Comparison of ENCODE assay signal across 24 mouse cellular contexts in genomic region chr1:172636266-172636665, GRCm38 (mm10). TPM values are rescaled to one million over a fixed set of nuclear protein-coding genes. Genes with fewer than 3 reads are reported as not detected.
"Had no signal": no experiment of that assay in that cellular context is flagged by ENCODE, and none has a peak within 500 bp of the region (broad histone marks: within the 10 kb centered on the region; RNA-seq: fewer than 3 reads in every experiment).

No protein-coding gene starts in this region.

- DNase-seq: liver, postnatal 0 days; lung, adult 2 months; lung, postnatal 14 days; lung, postnatal 36 days; right cerebral cortex, postnatal 14 days; thymus, adult 2 months; thymus, postnatal 25 days; thymus, postnatal 4 days had no signal

- H3K4me3 ChIP-seq: lung, embryonic 15.5 days; megakaryocyte, embryonic 14.5 days; midbrain, embryonic 12.5 days; midbrain, embryonic 15.5 days; neural tube, embryonic 12.5 days; stomach, embryonic 15.5 days had no signal

- H3K9me3 ChIP-seq: lung, embryonic 15.5 days; midbrain, embryonic 12.5 days; midbrain, embryonic 15.5 days; neural tube, embryonic 12.5 days; stomach, embryonic 15.5 days had no signal

- H3K36me3 ChIP-seq: lung, embryonic 15.5 days; midbrain, embryonic 12.5 days; midbrain, embryonic 15.5 days; neural tube, embryonic 12.5 days; stomach, embryonic 15.5 days had no signal

- H3K9ac ChIP-seq: liver, postnatal 0 days; lung, embryonic 15.5 days; midbrain, embryonic 12.5 days; midbrain, embryonic 15.5 days; neural tube, embryonic 12.5 days; stomach, embryonic 15.5 days had no signal

- H3K27me3 ChIP-seq: lung, embryonic 15.5 days; midbrain, embryonic 12.5 days; midbrain, embryonic 15.5 days; neural tube, embryonic 12.5 days; stomach, embryonic 15.5 days had no signal

- H3K4me2 ChIP-seq: lung, embryonic 15.5 days; midbrain, embryonic 12.5 days; midbrain, embryonic 15.5 days; neural tube, embryonic 12.5 days; stomach, embryonic 15.5 days had no signal

- ATAC-seq: liver, postnatal 0 days; lung, postnatal 0 days; midbrain, embryonic 15.5 days had no signal

- H3K27ac ChIP-seq: lung, embryonic 15.5 days; macrophage; midbrain, embryonic 12.5 days; midbrain, embryonic 15.5 days; neural tube, embryonic 12.5 days; stomach, embryonic 15.5 days; stomach, postnatal 0 days had no signal

- H3K4me1 ChIP-seq: midbrain, embryonic 12.5 days; stomach, embryonic 15.5 days had no signal

RNA-seq across cellular contexts. Expression of gene Dusp23, which starts 3.5 kb away (rescaled TPM):
- total RNA-seq: neutrophil, adult 5-6 weeks had no signal

RNA-seq across cellular contexts. Expression of gene Fcrl6, which starts 33.9 kb away (rescaled TPM):
- total RNA-seq: megakaryocyte progenitor cell, adult 5-6 weeks; monocyte, adult 5-6 weeks had no signal
- polyA plus RNA-seq: lung, adult 2 months; lung, embryonic 15.5 days; lung, postnatal 0 days; macrophage; stomach, embryonic 15.5 days; stomach, postnatal 0 days; testis, adult 2 months; thymus, adult 2 months; urinary bladder, adult 2 months had no signal

RNA-seq across cellular contexts. Expression of gene Slamf8, which starts 45.9 kb away (rescaled TPM):
- total RNA-seq: megakaryocyte progenitor cell, adult 5-6 weeks; midbrain, postnatal 0 days had no signal
- polyA plus RNA-seq: midbrain, embryonic 12.5 days; midbrain, embryonic 15.5 days; midbrain, postnatal 0 days; neural tube, embryonic 12.5 days; neural tube, embryonic 14.5 days; testis, adult 2 months had no signal
